31 mouse cellular contexts compared by ENCODE assay signal in the genomic region with DNA sequence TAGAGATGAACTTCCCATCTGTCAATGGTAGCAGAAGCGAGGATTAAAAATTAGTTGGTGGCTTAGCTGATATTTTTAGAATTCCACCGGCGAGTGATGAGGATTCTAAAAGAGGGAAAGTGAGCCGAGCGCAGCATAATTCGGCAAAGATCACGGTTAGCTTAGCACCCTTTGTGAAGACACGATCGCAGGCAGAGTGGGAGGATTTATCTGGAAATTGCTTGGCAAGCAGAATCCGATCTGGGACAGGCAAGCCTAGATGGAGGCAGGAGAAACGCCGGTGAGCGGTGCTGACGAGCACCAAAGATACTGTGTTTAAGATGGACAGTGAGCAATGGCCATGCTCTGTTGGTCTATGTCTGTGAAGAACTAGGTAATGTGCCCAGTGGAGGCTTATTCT. TPM values are rescaled to one million over a fixed set of nuclear protein-coding genes. Genes with fewer than 3 reads are reported as not detected.
DNase-seq lines count a peak whose midpoint lies in the region; TF ChIP-seq lines count a peak whose summit lies in the region.
"Had no signal": no experiment of that assay in that cellular context is flagged by ENCODE, and none has a peak within 500 bp of the region (broad histone marks: within the 10 kb centered on the region; RNA-seq: fewer than 3 reads in every experiment).

No protein-coding gene starts in this region.

- intact Hi-C loops in heart, postnatal 25 days (cut with DNase I) = no loop called here

- no peak for TF ChIP-seq CTCF in cortical plate, adult 2 months (IDR thresholded peaks at IDR 0.05; ENCODE audit: extremely low read depth, insufficient read depth, low read length)

- no peak for TF ChIP-seq POLR2A in cortical plate, adult 2 months (IDR thresholded peaks at IDR 0.05; ENCODE audit: extremely low read depth, insufficient read depth, low read length)

- DNase-seq in layer of hippocampus, adult 8-10 months (ENCODE audit: low spot score in 2 of 2) = peak; percentile 35 to 48
- DNase-seq in layer of hippocampus, adult 9-10 months (ENCODE audit: low spot score) = no peak
- peak; percentile 79 for DNase-seq in brain, adult 2 months (ENCODE audit: low read depth, low spot score)
- DNase-seq in retina, postnatal 1 day = peak; percentile 65
- DNase-seq in lung, postnatal 14 days = no peak
- no peak for DNase-seq in heart, postnatal 25 days (ENCODE audit: low spot score)
- DNase-seq: adrenal gland, adult 8-10 months; cerebellum, adult 18-20 months; cerebellum, postnatal 14 days; embryo, embryonic 11 days; gastrocnemius, adult 2 months; heart, postnatal 36 days; kidney, adult 8-10 months; kidney, postnatal 10 days; thymus, postnatal 25 days had no signal

- H3K4me1 ChIP-seq in cortical plate, adult 2 months (ENCODE audit: control insufficient read depth, insufficient read depth, low read length) = no peaks in the 10 kb centered on the region
- H3K4me1 ChIP-seq: hindbrain, embryonic 13.5 days; midbrain, embryonic 10.5 days had no signal

- no peak overlapping the region for H3K4me3 ChIP-seq in cortical plate, adult 2 months (ENCODE audit: insufficient read depth, low read length)
- H3K4me3 ChIP-seq: gastrocnemius, adult 2 months; hindbrain, embryonic 13.5 days; midbrain, embryonic 10.5 days; myocyte; neural tube, embryonic 13.5 days had no signal

- 0 out of 2 replicates have a peak overlapping the region, but pooled peaks have one; percentile 35 for H3K27ac ChIP-seq in cortical plate, adult 2 months (ENCODE audit: insufficient read depth, low read length)
- H3K27ac ChIP-seq: gastrocnemius, adult 2 months; hindbrain, embryonic 13.5 days; midbrain, embryonic 10.5 days; neural tube, embryonic 13.5 days had no signal

RNA-seq across cellular contexts. Expression of a gene that starts 17.9 kb away (rescaled TPM):
- 10 to 100 TPM; 53.9 to 60.2 (median 54.8) TPM for total RNA-seq in layer of hippocampus, adult 8-10 months (2022)
- polyA plus RNA-seq in cortical plate, adult 2 months (2012; rRNA removed) = 52.5 and 55.4 TPM in 2 replicates
- 10 to 100 TPM; 15.1 to 16.5 TPM for total RNA-seq in heart, postnatal 25 days (2021)

RNA-seq across cellular contexts. Expression of a gene that starts 41.0 kb away (rescaled TPM):
- not detected for total RNA-seq in layer of hippocampus, adult 8-10 months (2022)
- polyA plus RNA-seq in cortical plate, adult 2 months (2012; rRNA removed) = not detected in 2 replicates
- not detected for total RNA-seq in heart, postnatal 25 days (2021)
- total RNA-seq: adrenal gland, adult 8-10 months; gastrocnemius, adult 2 months; gastrocnemius, postnatal 4 days; heart, adult 8-10 months; heart, postnatal 36 days; liver, adult 2 months; MEL had no signal
- polyA plus RNA-seq: activated CD4-positive, CD25-positive, alpha-beta regulatory T cell, adult 4 months; C2C12; heart, embryonic 14.5 days; inflammation-experienced regulatory T-cells, adult 6 months; liver, adult 2 months; liver, embryonic 16.5 days; lung, postnatal 0 days; myocyte; stomach, embryonic 14.5 days had no signal

RNA-seq across cellular contexts. Expression of a gene that starts 42.0 kb away (rescaled TPM):
- 10 to 100 TPM; 13.7 to 22.1 (median 17.1) TPM for total RNA-seq in layer of hippocampus, adult 8-10 months (2022)
- 12.9 and 15.4 TPM in 2 replicates for polyA plus RNA-seq in cortical plate, adult 2 months (2012; rRNA removed)
- 1 to 10 TPM; 5.0 to 5.3 TPM for total RNA-seq in heart, postnatal 25 days (2021)

Comparison
In these comparisons a context has a peak if more than half of its experiments do, and no peak if none do; other contexts are left out.
1. DNase-seq: peak in layer of hippocampus, adult 8-10 months (2 of 2), brain, adult 2 months (single experiment) and retina, postnatal 1 day (single experiment); none in layer of hippocampus, adult 9-10 months (single experiment), lung, postnatal 14 days (single experiment) and heart, postnatal 25 days (single experiment).